Mouse (Mus musculus): ENCODE results near the gene Ndel1. TPM values are rescaled to one million over a fixed set of nuclear protein-coding genes. Genes with fewer than 3 reads are reported as not detected.

Ndel1 gene
- polyA plus RNA-seq, 1 experiment, result 63.4 TPM

- Histone ChIP-seq H3K4me3 (ENCODE audit: insufficient read depth, low read length) (no peak overlapping the region), H3K4me1 (ENCODE audit: control insufficient read depth, insufficient read depth, low read length) (no peaks in the 10 kb centered on the region), H3K27ac (ENCODE audit: insufficient read depth, low read depth, low read length) (no peak overlapping the region)
- no peak for TF ChIP-seq CTCF (IDR thresholded peaks at IDR 0.05; ENCODE audit: low read depth, low read length)
- TF ChIP-seq POLR2A (IDR thresholded peaks at IDR 0.05; ENCODE audit: borderline replicate concordance, low read depth, low read length), result no peak
Measured at GRCm38 (mm10) chr11:68826735-68827134, 44.9 kb downstream of the Ndel1 start.

GRCm38 (mm10) chr11:68822326-68822725 lies 49.3 kb downstream of the Ndel1 start:
- no peak for TF ChIP-seq POLR2A (IDR thresholded peaks at IDR 0.05; ENCODE audit: borderline replicate concordance, low read depth, low read length)
- no peak for TF ChIP-seq CTCF (IDR thresholded peaks at IDR 0.05; ENCODE audit: low read depth, low read length)
- Histone ChIP-seq H3K4me1 (ENCODE audit: control insufficient read depth, insufficient read depth, low read length) (no peaks in the 10 kb centered on the region), H3K27ac (ENCODE audit: insufficient read depth, low read depth, low read length) (no peak overlapping the region), H3K4me3 (ENCODE audit: insufficient read depth, low read length) (no peak overlapping the region)

- Histone ChIP-seq H3K27ac (ENCODE audit: insufficient read depth, low read depth, low read length) (no peak overlapping the region), H3K4me3 (ENCODE audit: insufficient read depth, low read length) (no peak overlapping the region), H3K4me1 (ENCODE audit: control insufficient read depth, insufficient read depth, low read length) (no peaks in the 10 kb centered on the region)
- TF ChIP-seq POLR2A (IDR thresholded peaks at IDR 0.05; ENCODE audit: borderline replicate concordance, low read depth, low read length), result no peak
- TF ChIP-seq CTCF (IDR thresholded peaks at IDR 0.05; ENCODE audit: low read depth, low read length), result no peak
Measured at GRCm38 (mm10) chr11:68819226-68819805, 52.3 kb downstream of the Ndel1 start.

GRCm38 (mm10) chr11:68818416-68818815 lies 53.2 kb downstream of the Ndel1 start:
- no peaks in the 10 kb centered on the region for H3K4me1 ChIP-seq (ENCODE audit: control insufficient read depth, insufficient read depth, low read length)
- TF ChIP-seq POLR2A (IDR thresholded peaks at IDR 0.05; ENCODE audit: borderline replicate concordance, low read depth, low read length) (no peak), CTCF (IDR thresholded peaks at IDR 0.05; ENCODE audit: low read depth, low read length) (no peak)
- H3K27ac ChIP-seq (ENCODE audit: insufficient read depth, low read depth, low read length), result no peak overlapping the region
- no peak overlapping the region for H3K4me3 ChIP-seq (ENCODE audit: insufficient read depth, low read length)

GRCm38 (mm10) chr11:68811881-68812577 lies 59.6 kb downstream of the Ndel1 start:
- Histone ChIP-seq H3K27ac (ENCODE audit: insufficient read depth, low read depth, low read length) (no peak overlapping the region), H3K4me3 (ENCODE audit: insufficient read depth, low read length) (no peak overlapping the region), H3K4me1 (ENCODE audit: control insufficient read depth, insufficient read depth, low read length) (no peaks in the 10 kb centered on the region)
- TF ChIP-seq POLR2A (IDR thresholded peaks at IDR 0.05; ENCODE audit: borderline replicate concordance, low read depth, low read length) (no peak), CTCF (IDR thresholded peaks at IDR 0.05; ENCODE audit: low read depth, low read length) (no peak)

GRCm38 (mm10) chr11:68807787-68808186 lies 63.9 kb downstream of the Ndel1 start:
- Histone ChIP-seq H3K4me3 (ENCODE audit: insufficient read depth, low read length) (no peak overlapping the region), H3K27ac (ENCODE audit: insufficient read depth, low read depth, low read length) (no peak overlapping the region), H3K4me1 (ENCODE audit: control insufficient read depth, insufficient read depth, low read length) (no peaks in the 10 kb centered on the region)
- TF ChIP-seq POLR2A (IDR thresholded peaks at IDR 0.05; ENCODE audit: borderline replicate concordance, low read depth, low read length) (no peak), CTCF (IDR thresholded peaks at IDR 0.05; ENCODE audit: low read depth, low read length) (peak; percentile 92)

GRCm38 (mm10) chr11:68805148-68805547 lies 66.5 kb downstream of the Ndel1 start:
- no peaks in the 10 kb centered on the region for H3K4me1 ChIP-seq (ENCODE audit: control insufficient read depth, insufficient read depth, low read length)
- TF ChIP-seq CTCF (IDR thresholded peaks at IDR 0.05; ENCODE audit: low read depth, low read length) (peak; percentile 33; the same call in 1 of the 2 replicates), POLR2A (IDR thresholded peaks at IDR 0.05; ENCODE audit: borderline replicate concordance, low read depth, low read length) (no peak)

GRCm38 (mm10) chr11:68798258-68798657 lies 73.4 kb downstream of the Ndel1 start:
- TF ChIP-seq POLR2A (IDR thresholded peaks at IDR 0.05; ENCODE audit: borderline replicate concordance, low read depth, low read length) (no peak), CTCF (IDR thresholded peaks at IDR 0.05; ENCODE audit: low read depth, low read length) (no peak)
- Histone ChIP-seq H3K4me1 (ENCODE audit: control insufficient read depth, insufficient read depth, low read length) (no peaks in the 10 kb centered on the region), H3K4me3 (ENCODE audit: insufficient read depth, low read length) (no peak overlapping the region), H3K27ac (ENCODE audit: insufficient read depth, low read depth, low read length) (no peak overlapping the region)

More at GRCm38 (mm10) chr11:68805148-68805547, 66.5 kb downstream of the Ndel1 start:
- H3K27ac ChIP-seq (ENCODE audit: insufficient read depth, low read depth, low read length), result no peak overlapping the region
- H3K4me3 ChIP-seq (ENCODE audit: insufficient read depth, low read length), result no peak overlapping the region

GRCm38 (mm10) chr11:68791794-68792193 lies 79.9 kb downstream of the Ndel1 start:
- TF ChIP-seq CTCF (IDR thresholded peaks at IDR 0.05; ENCODE audit: low read depth, low read length) (no peak), POLR2A (IDR thresholded peaks at IDR 0.05; ENCODE audit: borderline replicate concordance, low read depth, low read length) (no peak)
- no peak overlapping the region for H3K27ac ChIP-seq (ENCODE audit: insufficient read depth, low read depth, low read length)
- H3K4me1 ChIP-seq (ENCODE audit: control insufficient read depth, insufficient read depth, low read length), result no peaks in the 10 kb centered on the region
- H3K4me3 ChIP-seq (ENCODE audit: insufficient read depth, low read length), result no peak overlapping the region

GRCm38 (mm10) chr11:68790720-68791119 lies 80.9 kb downstream of the Ndel1 start:
- H3K4me3 ChIP-seq (ENCODE audit: insufficient read depth, low read length), result no peak overlapping the region
- no peak for TF ChIP-seq POLR2A (IDR thresholded peaks at IDR 0.05; ENCODE audit: borderline replicate concordance, low read depth, low read length)
- no peak for TF ChIP-seq CTCF (IDR thresholded peaks at IDR 0.05; ENCODE audit: low read depth, low read length)
- H3K4me1 ChIP-seq (ENCODE audit: control insufficient read depth, insufficient read depth, low read length), result no peaks in the 10 kb centered on the region
- no peak overlapping the region for H3K27ac ChIP-seq (ENCODE audit: insufficient read depth, low read depth, low read length)
